In the genomic region with DNA sequence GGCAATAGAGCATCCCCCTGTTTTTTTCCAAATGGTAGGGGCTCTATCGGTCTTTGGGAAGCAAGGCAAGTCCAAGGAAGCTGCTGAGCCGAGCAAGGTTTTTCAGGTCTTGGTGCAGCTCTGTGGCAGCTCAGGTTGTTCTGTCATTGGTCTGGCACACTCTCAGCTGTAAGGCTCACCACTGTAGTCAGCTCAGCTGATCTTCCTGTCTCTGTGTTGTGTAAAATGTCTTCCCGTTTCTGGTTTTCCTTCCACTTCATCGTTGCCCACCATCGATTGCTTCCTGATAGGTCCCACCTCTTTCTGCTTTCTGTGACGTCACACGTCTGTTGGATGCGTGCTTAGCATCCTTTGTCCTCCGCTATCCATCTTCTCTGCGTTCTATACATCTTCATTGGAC, we compare ENCODE assay signal across 27 mouse cellular contexts.
"Had no signal": no experiment of that assay in that cellular context is flagged by ENCODE, and none has a peak within 500 bp of the region (broad histone marks: within the 10 kb centered on the region; RNA-seq: fewer than 3 reads in every experiment).

No protein-coding gene starts in this region.

- H3K27me3 ChIP-seq: heart, embryonic 13.5 days; heart, embryonic 15.5 days; hindbrain, embryonic 12.5 days; kidney, embryonic 15.5 days; limb, embryonic 12.5 days had no signal

- H3K36me3 ChIP-seq: heart, embryonic 13.5 days; heart, embryonic 15.5 days; hindbrain, embryonic 10.5 days; hindbrain, embryonic 12.5 days; kidney, embryonic 15.5 days; limb, embryonic 10.5 days; limb, embryonic 12.5 days had no signal

- H3K4me1 ChIP-seq: heart, embryonic 13.5 days; heart, embryonic 15.5 days; hindbrain, embryonic 10.5 days; hindbrain, embryonic 12.5 days had no signal

- H3K9ac ChIP-seq: heart, embryonic 13.5 days; heart, embryonic 15.5 days; hindbrain, embryonic 12.5 days; hindbrain, embryonic 14.5 days; kidney, embryonic 15.5 days; limb, embryonic 12.5 days had no signal

- H3K9me3 ChIP-seq: heart, embryonic 13.5 days; heart, embryonic 15.5 days; hindbrain, embryonic 10.5 days; hindbrain, embryonic 12.5 days; kidney, embryonic 15.5 days; limb, embryonic 10.5 days; limb, embryonic 12.5 days had no signal

- H3K4me2 ChIP-seq: heart, embryonic 11.5 days; heart, embryonic 13.5 days; heart, embryonic 15.5 days; hindbrain, embryonic 12.5 days; hindbrain, embryonic 14.5 days; kidney, embryonic 15.5 days; limb, embryonic 12.5 days had no signal

- H3K27ac ChIP-seq: gastrocnemius, adult 2 months; heart, adult 2 months; heart, embryonic 13.5 days; heart, embryonic 15.5 days; hindbrain, embryonic 10.5 days; hindbrain, embryonic 12.5 days; hindbrain, embryonic 14.5 days; kidney, embryonic 15.5 days; kidney, postnatal 0 days; layer of hippocampus, adult 2 months; left cerebral cortex, adult 2 months; limb, embryonic 10.5 days; limb, embryonic 12.5 days had no signal

- DNase-seq: gastrocnemius, adult 2 months; gastrocnemius, postnatal 10 days; gastrocnemius, postnatal 25 days; heart, adult 11 months; heart, adult 2 months; heart, postnatal 14 days; heart, postnatal 36 days; kidney, adult 11 months; kidney, adult 2 months; kidney, adult 9 months; kidney, postnatal 14 days; kidney, postnatal 36 days; liver had no signal

- ATAC-seq: hindbrain, embryonic 16.5 days; intestine, embryonic 16.5 days had no signal

- H3K4me3 ChIP-seq: heart, adult 2 months; heart, embryonic 13.5 days; heart, embryonic 15.5 days; hindbrain, embryonic 10.5 days; hindbrain, embryonic 12.5 days; kidney, embryonic 15.5 days; layer of hippocampus, adult 2 months; left cerebral cortex, adult 2 months; limb, embryonic 10.5 days; limb, embryonic 12.5 days had no signal
